Mouse (Mus musculus): ENCODE results near the gene Adcy6. TPM values are rescaled to one million over a fixed set of nuclear protein-coding genes. Genes with fewer than 3 reads are reported as not detected.
A peak's percentile ranks its signal among the peaks of the same experiment; 100 is the strongest.

Adcy6 gene
- polyA plus RNA-seq, 1 experiment = 65.2 TPM

GRCm38 (mm10) chr15:98602921-98603458, 6.9 kb downstream of the Adcy6 start:
- Histone ChIP-seq H3K27ac (ENCODE audit: control insufficient read depth, insufficient read depth, low read depth, low read length, poor library complexity) (peak overlapping the region; percentile 85), H3K4me1 (ENCODE audit: control insufficient read depth, insufficient read depth, low read length) (peaks cover 4% of the 10 kb centered on the region), H3K4me3 (replicated peaks; ENCODE audit: control insufficient read depth, low read depth, low read length) (peak overlapping the region; percentile 66)
- no peak for TF ChIP-seq POLR2A (IDR thresholded peaks at IDR 0.05; ENCODE audit: borderline replicate concordance, control insufficient read depth, low read depth, low read length)
- TF ChIP-seq CTCF (IDR thresholded peaks at IDR 0.05; ENCODE audit: control insufficient read depth, insufficient read depth, low read length) = no peak
- WGBS = 58% methylated on average over 4 of the region's 4 CpGs

- H3K4me3 ChIP-seq (replicated peaks; ENCODE audit: control insufficient read depth, low read depth, low read length) = peak overlapping the region; percentile 66
- 67% methylated on average over 13 of the region's 13 CpGs for WGBS
- TF ChIP-seq POLR2A (IDR thresholded peaks at IDR 0.05; ENCODE audit: borderline replicate concordance, control insufficient read depth, low read depth, low read length) (no peak), CTCF (IDR thresholded peaks at IDR 0.05; ENCODE audit: control insufficient read depth, insufficient read depth, low read length) (no peak)
- peaks cover 4% of the 10 kb centered on the region for H3K4me1 ChIP-seq (ENCODE audit: control insufficient read depth, insufficient read depth, low read length)
- H3K27ac ChIP-seq (ENCODE audit: control insufficient read depth, insufficient read depth, low read depth, low read length, poor library complexity) = peak overlapping the region; percentile 85
Measured at GRCm38 (mm10) chr15:98602191-98602881, 7.5 kb downstream of the Adcy6 start.

DNA sequence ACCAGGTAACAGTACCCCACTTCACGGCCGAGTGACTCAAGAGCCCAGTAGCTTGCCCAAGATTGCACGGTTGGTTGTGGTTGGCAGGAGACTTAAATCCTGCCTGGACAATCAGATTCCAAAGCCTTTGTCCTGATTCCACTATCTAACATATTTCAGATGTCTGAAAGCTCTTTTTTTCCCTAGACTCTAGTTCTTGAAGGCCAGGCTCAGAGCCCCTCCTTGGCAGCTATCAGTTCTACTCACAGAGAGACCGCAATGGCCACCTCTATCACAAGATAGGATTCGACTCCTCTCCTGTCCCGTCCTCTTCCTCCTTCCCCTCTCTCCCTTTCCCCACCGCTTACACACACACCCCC, 8.1 kb downstream of the Adcy6 start:
- Histone ChIP-seq H3K4me1 (ENCODE audit: control insufficient read depth, insufficient read depth, low read length) (peaks cover 4% of the 10 kb centered on the region), H3K4me3 (replicated peaks; ENCODE audit: control insufficient read depth, low read depth, low read length) (peak overlapping the region; percentile 66), H3K27ac (ENCODE audit: control insufficient read depth, insufficient read depth, low read depth, low read length, poor library complexity) (peak overlapping the region; percentile 85)
- 58% methylated on average over 7 of the region's 7 CpGs for WGBS
- TF ChIP-seq POLR2A (IDR thresholded peaks at IDR 0.05; ENCODE audit: borderline replicate concordance, control insufficient read depth, low read depth, low read length) (no peak), CTCF (IDR thresholded peaks at IDR 0.05; ENCODE audit: control insufficient read depth, insufficient read depth, low read length) (no peak)

DNA sequence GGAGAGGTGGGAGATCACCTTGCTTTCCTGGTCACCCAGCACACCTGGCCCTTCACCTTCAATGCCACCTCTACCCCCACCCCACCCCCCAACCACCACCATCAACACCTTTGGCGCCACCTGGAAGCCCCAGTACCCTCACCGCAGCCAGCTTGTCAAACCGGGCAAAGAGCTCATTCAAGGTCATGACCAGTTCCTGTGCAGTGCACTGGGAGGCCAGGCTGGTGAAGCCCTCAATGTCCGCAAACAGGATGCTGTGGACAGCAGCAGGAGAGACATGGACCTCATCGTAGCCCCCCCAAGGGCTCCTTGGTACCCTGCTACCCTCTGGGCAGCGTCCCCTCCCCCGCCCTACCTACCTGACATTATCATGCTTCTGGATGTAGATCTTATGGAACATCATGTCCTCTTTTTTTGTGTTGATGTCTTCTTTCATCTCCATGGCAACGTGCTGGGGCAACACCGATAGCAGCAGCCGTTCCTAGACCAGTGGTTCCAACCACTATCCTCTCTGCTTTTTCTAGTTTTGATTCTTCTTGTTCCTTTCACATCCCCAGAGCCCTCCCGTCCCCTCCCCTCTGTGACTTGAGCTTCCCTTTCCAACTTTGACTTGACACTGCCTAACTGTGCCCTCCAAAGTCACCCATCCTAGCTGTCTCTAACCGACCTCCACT, 9.7 kb downstream of the Adcy6 start:
- no peak overlapping the region for H3K4me3 ChIP-seq (replicated peaks; ENCODE audit: control insufficient read depth, low read depth, low read length)
- peaks cover 4% of the 10 kb centered on the region for H3K4me1 ChIP-seq (ENCODE audit: control insufficient read depth, insufficient read depth, low read length)
- WGBS = 87% methylated on average over 12 of the region's 12 CpGs
- TF ChIP-seq POLR2A (IDR thresholded peaks at IDR 0.05; ENCODE audit: borderline replicate concordance, control insufficient read depth, low read depth, low read length) (no peak), CTCF (IDR thresholded peaks at IDR 0.05; ENCODE audit: control insufficient read depth, insufficient read depth, low read length) (no peak)
- no peak overlapping the region for H3K27ac ChIP-seq (ENCODE audit: control insufficient read depth, insufficient read depth, low read depth, low read length, poor library complexity)

DNA sequence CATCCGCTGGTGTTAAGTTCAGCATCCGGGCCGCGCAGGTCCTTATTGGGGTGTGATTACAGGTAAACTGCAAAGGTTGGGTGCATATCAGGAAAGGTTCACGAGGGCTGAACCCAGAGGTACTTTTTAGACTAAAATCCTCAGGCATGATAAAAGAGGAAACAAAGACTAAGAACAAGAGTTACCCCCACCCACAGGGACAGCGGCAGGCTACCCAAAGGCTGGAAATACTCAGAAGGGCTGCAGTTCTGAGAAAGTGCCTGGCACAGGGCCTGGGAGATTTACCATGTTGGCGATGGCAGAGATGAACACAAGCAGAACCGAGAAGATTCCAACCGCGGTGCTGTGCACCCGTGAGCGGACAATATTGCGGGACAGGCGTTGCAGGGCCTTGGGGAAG, 13.3 kb downstream of the Adcy6 start:
- TF ChIP-seq POLR2A (IDR thresholded peaks at IDR 0.05; ENCODE audit: borderline replicate concordance, control insufficient read depth, low read depth, low read length) (no peak), CTCF (IDR thresholded peaks at IDR 0.05; ENCODE audit: control insufficient read depth, insufficient read depth, low read length) (no peak)
- H3K27ac ChIP-seq (ENCODE audit: control insufficient read depth, insufficient read depth, low read depth, low read length, poor library complexity) = no peak overlapping the region
- 94% methylated on average over 14 of the region's 14 CpGs for WGBS
- no peak overlapping the region for H3K4me3 ChIP-seq (replicated peaks; ENCODE audit: control insufficient read depth, low read depth, low read length)
- no peaks in the 10 kb centered on the region for H3K4me1 ChIP-seq (ENCODE audit: control insufficient read depth, insufficient read depth, low read length)

DNA sequence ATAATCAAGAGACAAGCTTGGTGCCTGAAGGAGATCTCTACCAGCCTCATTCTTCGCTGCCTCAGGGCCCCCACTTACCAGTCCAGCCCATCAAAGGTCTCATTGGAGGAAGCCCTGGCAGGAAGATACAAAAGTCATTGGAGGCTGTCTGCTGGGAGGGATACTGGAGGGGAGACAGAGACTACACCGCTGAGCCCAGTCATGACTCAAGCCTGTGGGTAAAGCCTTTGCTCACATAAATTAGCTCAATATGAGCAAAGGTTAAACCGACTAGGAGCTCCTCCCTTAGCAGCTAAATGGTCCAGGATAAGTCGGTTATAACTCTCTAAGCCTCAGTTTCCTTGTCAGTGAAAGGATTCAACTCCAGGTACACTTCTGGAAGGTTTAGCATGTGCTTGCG, 14.8 kb downstream of the Adcy6 start:
- Histone ChIP-seq H3K4me1 (ENCODE audit: control insufficient read depth, insufficient read depth, low read length) (no peaks in the 10 kb centered on the region), H3K4me3 (replicated peaks; ENCODE audit: control insufficient read depth, low read depth, low read length) (no peak overlapping the region), H3K27ac (ENCODE audit: control insufficient read depth, insufficient read depth, low read depth, low read length, poor library complexity) (no peak overlapping the region)
- TF ChIP-seq POLR2A (IDR thresholded peaks at IDR 0.05; ENCODE audit: borderline replicate concordance, control insufficient read depth, low read depth, low read length) = no peak
- no peak for TF ChIP-seq CTCF (IDR thresholded peaks at IDR 0.05; ENCODE audit: control insufficient read depth, insufficient read depth, low read length)
- WGBS = 92% methylated on average over 5 of the region's 5 CpGs

- Histone ChIP-seq H3K4me1 (ENCODE audit: control insufficient read depth, insufficient read depth, low read length) (no peaks in the 10 kb centered on the region), H3K4me3 (replicated peaks; ENCODE audit: control insufficient read depth, low read depth, low read length) (no peak overlapping the region), H3K27ac (ENCODE audit: control insufficient read depth, insufficient read depth, low read depth, low read length, poor library complexity) (no peak overlapping the region)
- WGBS = 92% methylated on average over 19 of the region's 19 CpGs
- TF ChIP-seq CTCF (IDR thresholded peaks at IDR 0.05; ENCODE audit: control insufficient read depth, insufficient read depth, low read length) = no peak
- no peak for TF ChIP-seq POLR2A (IDR thresholded peaks at IDR 0.05; ENCODE audit: borderline replicate concordance, control insufficient read depth, low read depth, low read length)
Measured at GRCm38 (mm10) chr15:98594193-98594592, 15.7 kb downstream of the Adcy6 start.

DNA sequence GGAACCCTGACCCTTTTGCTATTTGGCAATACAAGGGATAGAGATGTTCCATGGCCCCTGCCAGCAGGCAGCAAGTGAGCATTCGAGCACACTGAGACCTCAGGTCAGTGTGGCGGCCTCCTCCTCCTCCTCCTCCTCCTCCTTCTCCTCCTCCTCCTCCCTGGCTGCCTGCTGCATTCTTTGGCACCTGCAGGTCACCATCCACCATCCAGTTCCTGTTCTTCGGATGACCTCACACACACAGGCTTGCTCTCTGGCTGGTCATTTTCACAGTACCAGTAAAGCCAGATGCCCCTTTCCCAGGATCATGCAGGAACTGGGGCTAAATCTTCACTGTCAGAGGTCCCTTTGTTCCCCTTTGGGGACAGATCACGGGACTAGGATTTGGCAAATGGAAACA, 18.5 kb downstream of the Adcy6 start:
- no peak for TF ChIP-seq CTCF (IDR thresholded peaks at IDR 0.05; ENCODE audit: control insufficient read depth, insufficient read depth, low read length)
- TF ChIP-seq POLR2A (IDR thresholded peaks at IDR 0.05; ENCODE audit: borderline replicate concordance, control insufficient read depth, low read depth, low read length) = no peak
- H3K27ac ChIP-seq (ENCODE audit: control insufficient read depth, insufficient read depth, low read depth, low read length, poor library complexity) = no peak overlapping the region
- H3K4me1 ChIP-seq (ENCODE audit: control insufficient read depth, insufficient read depth, low read length) = no peaks in the 10 kb centered on the region; the same call in 1 of the 2 replicates
- no peak overlapping the region for H3K4me3 ChIP-seq (replicated peaks; ENCODE audit: control insufficient read depth, low read depth, low read length)
- 78% methylated on average over 4 of the region's 4 CpGs for WGBS
